In the genomic region with DNA sequence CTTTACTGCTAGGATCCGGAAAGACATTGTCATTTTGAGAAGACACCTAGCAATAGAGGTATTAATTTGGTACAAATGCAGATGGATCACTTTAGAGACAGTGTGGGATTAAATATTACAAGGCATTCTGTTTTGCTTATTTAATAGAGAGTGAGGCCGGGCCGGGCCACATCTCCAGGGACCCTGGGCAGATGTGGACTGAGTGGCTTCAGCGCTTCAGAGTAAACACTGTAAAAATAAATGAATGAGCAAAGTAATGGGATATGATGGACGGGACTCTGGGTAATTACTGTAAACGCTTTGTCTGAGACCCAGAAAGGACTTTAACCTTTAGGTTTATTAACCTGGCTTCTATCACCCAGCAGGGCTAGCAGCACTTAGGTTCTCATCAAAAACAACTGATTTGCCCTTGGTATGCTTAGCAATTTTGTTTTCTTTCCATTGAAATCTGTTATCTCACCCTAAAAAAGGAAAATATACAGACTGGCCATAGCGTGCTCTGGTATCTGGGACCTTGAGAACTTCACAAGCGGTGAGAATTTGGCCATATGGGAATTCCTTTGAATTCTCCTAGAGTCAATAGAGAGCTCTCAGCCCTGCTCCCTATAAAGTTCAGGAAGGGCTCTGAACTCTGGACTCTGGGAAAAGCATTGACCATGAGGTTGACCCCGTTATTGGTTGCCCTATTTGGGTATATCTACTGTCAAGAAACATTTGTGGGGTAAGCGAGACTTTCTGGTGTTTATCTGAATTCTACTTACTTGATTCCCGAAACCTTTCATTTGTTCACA, we compare ENCODE assay signal across 14 mouse cellular contexts. TPM values are rescaled to one million over a fixed set of nuclear protein-coding genes. Genes with fewer than 3 reads are reported as not detected.
DNase-seq lines count a peak whose midpoint lies in the region; ATAC-seq and TF ChIP-seq lines count a peak whose summit lies in the region.
"Had no signal": no experiment of that assay in that cellular context is flagged by ENCODE, and none has a peak within 500 bp of the region (broad histone marks: within the 10 kb centered on the region; RNA-seq: fewer than 3 reads in every experiment).

A gene (plus strand): TSS at position 574 of the 791 bp plus-strand sequence.

- WGBS in forebrain, embryonic 11.5 days = 84% methylated on average over 11 of the region's 11 CpGs
- WGBS in forebrain, embryonic 16.5 days = 90% methylated on average over 11 of the region's 11 CpGs
- 70% methylated on average over 11 of the region's 11 CpGs for WGBS in heart, embryonic 16.5 days
- WGBS in stomach, embryonic 14.5 days = 57% methylated on average over 11 of the region's 11 CpGs
- WGBS in stomach, postnatal 0 days = 69% methylated on average over 11 of the region's 11 CpGs
- WGBS in stomach, embryonic 16.5 days = 53% methylated on average over 11 of the region's 11 CpGs
- 74% methylated on average over 11 of the region's 11 CpGs for WGBS in hindbrain, embryonic 11.5 days

- no peaks in the 10 kb centered on the region for H3K36me3 ChIP-seq in forebrain, embryonic 11.5 days (ENCODE audit: control insufficient read depth, insufficient read depth, low read length)
- no peaks in the 10 kb centered on the region for H3K36me3 ChIP-seq in forebrain, embryonic 16.5 days (ENCODE audit: control insufficient read depth, insufficient read depth)
- H3K36me3 ChIP-seq in heart, embryonic 16.5 days (ENCODE audit: control insufficient read depth, insufficient read depth) = no peaks in the 10 kb centered on the region
- no peaks in the 10 kb centered on the region for H3K36me3 ChIP-seq in stomach, embryonic 14.5 days (ENCODE audit: control insufficient read depth, insufficient read depth, low read length)
- no peaks in the 10 kb centered on the region for H3K36me3 ChIP-seq in stomach, postnatal 0 days (ENCODE audit: control insufficient read depth, insufficient read depth, low read length)
- no peaks in the 10 kb centered on the region for H3K36me3 ChIP-seq in stomach, embryonic 16.5 days (ENCODE audit: control insufficient read depth, insufficient read depth, low read length)
- no peaks in the 10 kb centered on the region for H3K36me3 ChIP-seq in hindbrain, embryonic 11.5 days (ENCODE audit: control insufficient read depth, insufficient read depth, low read length)

- H3K4me3 ChIP-seq in forebrain, embryonic 11.5 days (ENCODE audit: low read depth, low read length) = no peak within 1 kb of the TSS
- no peak within 1 kb of the TSS for H3K4me3 ChIP-seq in forebrain, embryonic 16.5 days (replicated peaks; ENCODE audit: low read length)
- H3K4me3 ChIP-seq in heart, embryonic 16.5 days (ENCODE audit: low read length) = no peak within 1 kb of the TSS
- H3K4me3 ChIP-seq in stomach, embryonic 14.5 days (ENCODE audit: low read depth, low read length) = no peak within 1 kb of the TSS
- no peak within 1 kb of the TSS for H3K4me3 ChIP-seq in stomach, postnatal 0 days (ENCODE audit: low read depth, low read length)
- H3K4me3 ChIP-seq in stomach, embryonic 16.5 days (replicated peaks; ENCODE audit: low read length) = peak within 1 kb of the TSS; percentile 14; the same call in 1 of the 2 replicates
- no peak within 1 kb of the TSS for H3K4me3 ChIP-seq in hindbrain, embryonic 11.5 days (ENCODE audit: low read depth, low read length)

- H3K27ac ChIP-seq in forebrain, embryonic 11.5 days (ENCODE audit: low read depth, low read length) = no peak within 1 kb of the TSS
- H3K27ac ChIP-seq in forebrain, embryonic 16.5 days (ENCODE audit: low read length) = no peak within 1 kb of the TSS
- peak within 1 kb of the TSS; percentile 10; the same call in 1 of the 2 replicates for H3K27ac ChIP-seq in heart, embryonic 16.5 days (ENCODE audit: low read length)
- H3K27ac ChIP-seq in stomach, embryonic 14.5 days (ENCODE audit: low read length) = peak within 1 kb of the TSS; percentile 34; the same call in 1 of the 2 replicates
- no peak within 1 kb of the TSS for H3K27ac ChIP-seq in stomach, postnatal 0 days (replicated peaks)
- 0 out of 2 replicates have a peak within 1 kb of the TSS, but pooled peaks have one; percentile 22 for H3K27ac ChIP-seq in stomach, embryonic 16.5 days (ENCODE audit: low read length)
- H3K27ac ChIP-seq in hindbrain, embryonic 11.5 days (ENCODE audit: low read depth, low read length) = no peak within 1 kb of the TSS
- H3K27ac ChIP-seq: liver, embryonic 14.5 days had no signal

- no peak within 1 kb of the TSS for H3K4me2 ChIP-seq in forebrain, embryonic 11.5 days (ENCODE audit: low read depth, low read length, severe bottlenecking)
- no peak within 1 kb of the TSS for H3K4me2 ChIP-seq in forebrain, embryonic 16.5 days (ENCODE audit: low read length)
- no peak within 1 kb of the TSS for H3K4me2 ChIP-seq in heart, embryonic 16.5 days (ENCODE audit: low read depth, low read length)
- H3K4me2 ChIP-seq in stomach, embryonic 14.5 days (replicated peaks; ENCODE audit: low read depth, low read length) = no peak within 1 kb of the TSS
- no peak within 1 kb of the TSS for H3K4me2 ChIP-seq in stomach, postnatal 0 days (replicated peaks; ENCODE audit: low read depth)
- H3K4me2 ChIP-seq in stomach, embryonic 16.5 days (ENCODE audit: low read depth, low read length) = no peak within 1 kb of the TSS
- no peak within 1 kb of the TSS for H3K4me2 ChIP-seq in hindbrain, embryonic 11.5 days (replicated peaks; ENCODE audit: low read depth, low read length)

- no peaks in the 10 kb centered on the region for H3K9me3 ChIP-seq in forebrain, embryonic 11.5 days (ENCODE audit: control insufficient read depth, low read length)
- no peaks in the 10 kb centered on the region for H3K9me3 ChIP-seq in forebrain, embryonic 16.5 days (ENCODE audit: control insufficient read depth, low read length)
- 0 out of 2 replicates have a peak, but pooled peaks cover 3% of the 10 kb centered on the region for H3K9me3 ChIP-seq in heart, embryonic 16.5 days (replicated peaks; ENCODE audit: control insufficient read depth, low read length)
- H3K9me3 ChIP-seq in stomach, embryonic 14.5 days (ENCODE audit: control insufficient read depth, low read depth, low read length) = no peaks in the 10 kb centered on the region
- H3K9me3 ChIP-seq in stomach, postnatal 0 days (ENCODE audit: control insufficient read depth, low read length) = no peaks in the 10 kb centered on the region
- H3K9me3 ChIP-seq in stomach, embryonic 16.5 days (replicated peaks; ENCODE audit: control insufficient read depth, low read length) = no peaks in the 10 kb centered on the region
- no peaks in the 10 kb centered on the region for H3K9me3 ChIP-seq in hindbrain, embryonic 11.5 days (ENCODE audit: control insufficient read depth, low read length)

- TF ChIP-seq CTCF in stomach, postnatal 0 days (IDR thresholded peaks at IDR 0.05; ENCODE audit: low read depth) = no peak

- no peak for TF ChIP-seq EP300 in stomach, postnatal 0 days (optimal IDR thresholded peaks at IDR 0.05)

- ATAC-seq in forebrain, embryonic 11.5 days (replicated peaks; ENCODE audit: low FRiP score) = no peak
- no peak for ATAC-seq in forebrain, embryonic 16.5 days
- ATAC-seq in heart, embryonic 16.5 days (replicated peaks; ENCODE audit: extremely low read depth, insufficient read depth, low FRiP score) = no peak
- no peak for ATAC-seq in stomach, embryonic 14.5 days (ENCODE audit: insufficient number of reproducible peaks, insufficient read depth, low FRiP score, low read depth)
- no peak for ATAC-seq in stomach, postnatal 0 days (ENCODE audit: low FRiP score, low TSS enrichment)
- ATAC-seq in stomach, embryonic 16.5 days (ENCODE audit: insufficient read depth, low FRiP score) = no peak
- no peak for ATAC-seq in hindbrain, embryonic 11.5 days (ENCODE audit: low FRiP score)
- ATAC-seq: Patski had no signal

- peaks cover 6% of the 10 kb centered on the region for H3K4me1 ChIP-seq in forebrain, embryonic 11.5 days (replicated peaks; ENCODE audit: control insufficient read depth, insufficient read depth, low read length)
- peaks cover 4% of the 10 kb centered on the region; the same call in 1 of the 2 replicates for H3K4me1 ChIP-seq in forebrain, embryonic 16.5 days (replicated peaks; ENCODE audit: control insufficient read depth, insufficient read depth, low read length)
- peaks cover 18% of the 10 kb centered on the region for H3K4me1 ChIP-seq in heart, embryonic 16.5 days (ENCODE audit: control insufficient read depth, insufficient read depth, low read length)
- peaks cover 10% of the 10 kb centered on the region for H3K4me1 ChIP-seq in stomach, embryonic 14.5 days (ENCODE audit: control insufficient read depth, insufficient read depth, low read length)
- H3K4me1 ChIP-seq in stomach, postnatal 0 days (replicated peaks; ENCODE audit: control insufficient read depth, insufficient read depth) = no peaks in the 10 kb centered on the region
- H3K4me1 ChIP-seq in stomach, embryonic 16.5 days (ENCODE audit: control insufficient read depth, insufficient read depth, low read length) = peaks cover 19% of the 10 kb centered on the region
- peaks cover 2% of the 10 kb centered on the region; the same call in 1 of the 2 replicates for H3K4me1 ChIP-seq in hindbrain, embryonic 11.5 days (replicated peaks; ENCODE audit: control insufficient read depth, insufficient read depth, low read length)

- H3K9ac ChIP-seq in forebrain, embryonic 11.5 days (ENCODE audit: low read length) = no peak within 1 kb of the TSS
- no peak within 1 kb of the TSS for H3K9ac ChIP-seq in forebrain, embryonic 16.5 days (replicated peaks; ENCODE audit: low read depth, low read length)
- no peak within 1 kb of the TSS for H3K9ac ChIP-seq in heart, embryonic 16.5 days (ENCODE audit: low read length)
- H3K9ac ChIP-seq in stomach, embryonic 14.5 days (replicated peaks; ENCODE audit: low read depth, low read length) = no peak within 1 kb of the TSS
- H3K9ac ChIP-seq in stomach, postnatal 0 days (ENCODE audit: low read length) = no peak within 1 kb of the TSS
- H3K9ac ChIP-seq in stomach, embryonic 16.5 days (ENCODE audit: low read length) = no peak within 1 kb of the TSS
- H3K9ac ChIP-seq in hindbrain, embryonic 11.5 days (ENCODE audit: low read depth, low read length) = no peak within 1 kb of the TSS
- H3K9ac ChIP-seq: liver, embryonic 14.5 days had no signal

- H3K27me3 ChIP-seq in forebrain, embryonic 11.5 days (ENCODE audit: control insufficient read depth, insufficient read depth, low read length) = no peaks in the 10 kb centered on the region
- H3K27me3 ChIP-seq in forebrain, embryonic 16.5 days (replicated peaks; ENCODE audit: control insufficient read depth, insufficient read depth, low read length) = no peaks in the 10 kb centered on the region
- H3K27me3 ChIP-seq in heart, embryonic 16.5 days (ENCODE audit: control insufficient read depth, insufficient read depth, low read length) = no peaks in the 10 kb centered on the region
- H3K27me3 ChIP-seq in stomach, embryonic 14.5 days (ENCODE audit: control insufficient read depth, insufficient read depth, low read length) = no peaks in the 10 kb centered on the region
- no peaks in the 10 kb centered on the region for H3K27me3 ChIP-seq in stomach, postnatal 0 days (ENCODE audit: control insufficient read depth, insufficient read depth, low read length)
- H3K27me3 ChIP-seq in stomach, embryonic 16.5 days (ENCODE audit: control insufficient read depth, insufficient read depth, low read length) = no peaks in the 10 kb centered on the region
- no peaks in the 10 kb centered on the region for H3K27me3 ChIP-seq in hindbrain, embryonic 11.5 days (ENCODE audit: control insufficient read depth, insufficient read depth, low read length)
- H3K27me3 ChIP-seq: Patski had no signal

- DNase-seq in forebrain, embryonic 11.5 days (ENCODE audit: low spot score) = peak; percentile 13
- DNase-seq in heart, adult 11 months = no peak
- DNase-seq in stomach, postnatal 0 days (ENCODE audit: low spot score) = no peak
- no peak for DNase-seq in hindbrain, embryonic 11.5 days (ENCODE audit: low spot score)
- DNase-seq: cerebellum, adult 18-20 months; kidney, adult 8-10 months; lung, postnatal 14 days; retina, postnatal 1 day had no signal

RNA-seq across cellular contexts. Expression of the gene that starts here (rescaled TPM):
- 4.0 TPM in 2 replicates for polyA plus RNA-seq in forebrain, embryonic 11.5 days (2014; fragmentation: Nextera tagmentation; extraction: Ambion mirVana)
- polyA plus RNA-seq in forebrain, embryonic 16.5 days (2015; fragmentation: Nextera tagmentation; extraction: Ambion mirVana) = 2.4 and 5.1 TPM in 2 replicates
- 2.5 and 2.7 TPM in 2 replicates for polyA plus RNA-seq in heart, embryonic 16.5 days (2015; fragmentation: Nextera tagmentation; extraction: Ambion mirVana)
- polyA plus RNA-seq in stomach, embryonic 14.5 days (2014; fragmentation: Nextera tagmentation; extraction: Ambion mirVana) = 1.4 and 127 TPM in 2 replicates
- polyA plus RNA-seq in stomach, postnatal 0 days (2015; fragmentation: Nextera tagmentation; extraction: Ambion mirVana) = 1.7 and 2.6 TPM in 2 replicates
- polyA plus RNA-seq in stomach, embryonic 16.5 days (2015; fragmentation: Nextera tagmentation; extraction: Ambion mirVana) = 688 and 708 TPM in 2 replicates
- polyA plus RNA-seq in hindbrain, embryonic 11.5 days (2014; fragmentation: Nextera tagmentation; extraction: Ambion mirVana) = 6.8 and 9.4 TPM in 2 replicates
- polyA plus RNA-seq: Patski had no signal

Comparison
In these comparisons a context has a peak if more than half of its experiments do, and no peak if none do; other contexts are left out.
1. H3K27ac ChIP-seq: peak in heart, embryonic 16.5 days (single experiment), stomach, embryonic 14.5 days (single experiment) and stomach, embryonic 16.5 days (single experiment); none in forebrain, embryonic 11.5 days (single experiment), forebrain, embryonic 16.5 days (single experiment), stomach, postnatal 0 days (single experiment) and hindbrain, embryonic 11.5 days (single experiment).